15 mouse cellular contexts compared by ENCODE assay signal in the genomic region with DNA sequence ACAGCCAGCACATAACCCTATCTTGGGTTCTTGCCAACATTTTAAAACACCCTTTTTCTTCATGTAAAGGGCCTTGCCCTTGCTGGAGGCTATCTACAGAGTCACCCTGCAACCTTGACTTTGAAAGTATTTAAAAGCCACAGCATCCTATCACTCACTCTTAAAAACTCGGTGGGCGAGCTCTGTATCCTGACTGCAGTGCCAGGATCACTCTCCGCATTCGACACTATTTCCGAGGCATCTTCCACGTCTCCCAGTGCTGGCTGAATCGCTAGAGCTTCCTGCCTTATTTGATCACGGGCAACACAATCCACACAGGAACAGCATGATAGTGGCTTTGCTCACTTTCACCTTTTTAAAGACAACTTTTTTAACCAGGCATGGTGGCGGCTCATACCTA. TPM values are rescaled to one million over a fixed set of nuclear protein-coding genes. Genes with fewer than 3 reads are reported as not detected.
DNase-seq lines count a peak whose midpoint lies in the region; ATAC-seq and TF ChIP-seq lines count a peak whose summit lies in the region.
"Had no signal": no experiment of that assay in that cellular context is flagged by ENCODE, and none has a peak within 500 bp of the region (broad histone marks: within the 10 kb centered on the region; RNA-seq: fewer than 3 reads in every experiment).

No protein-coding gene starts in this region.

- no peaks in the 10 kb centered on the region for H3K27me3 ChIP-seq in heart, embryonic 12.5 days (replicated peaks)
- H3K27me3 ChIP-seq in heart, adult 2 months (ENCODE audit: control insufficient read depth, insufficient read depth, low read length), result no peaks in the 10 kb centered on the region
- H3K27me3 ChIP-seq in kidney, embryonic 16.5 days (ENCODE audit: insufficient read depth, low read length), result no peaks in the 10 kb centered on the region
- no peaks in the 10 kb centered on the region for H3K27me3 ChIP-seq in liver, embryonic 12.5 days (replicated peaks)
- H3K27me3 ChIP-seq: embryonic facial prominence, embryonic 12.5 days; midbrain, embryonic 15.5 days had no signal

- H3K79me2 ChIP-seq in heart, adult 2 months (replicated peaks; ENCODE audit: control insufficient read depth, insufficient read depth, low read length), result peaks cover 11% of the 10 kb centered on the region

- peak overlapping the region; percentile 15 for H3K4me2 ChIP-seq in heart, embryonic 12.5 days
- H3K4me2 ChIP-seq in kidney, embryonic 16.5 days (replicated peaks; ENCODE audit: low read depth, low read length), result no peak overlapping the region
- peak overlapping the region; percentile 44 for H3K4me2 ChIP-seq in liver, embryonic 12.5 days
- H3K4me2 ChIP-seq: embryonic facial prominence, embryonic 12.5 days; midbrain, embryonic 15.5 days had no signal

- H3K4me1 ChIP-seq in heart, embryonic 12.5 days (replicated peaks), result peaks cover 93% of the 10 kb centered on the region
- peaks cover 50% of the 10 kb centered on the region for H3K4me1 ChIP-seq in heart, adult 2 months (ENCODE audit: control insufficient read depth, insufficient read depth, low read length)
- peaks cover 71% of the 10 kb centered on the region for H3K4me1 ChIP-seq in kidney, embryonic 16.5 days (ENCODE audit: insufficient read depth, low read length)
- peaks cover 97% of the 10 kb centered on the region for H3K4me1 ChIP-seq in liver, embryonic 12.5 days

- intact Hi-C loops in heart, adult 2 months (cut with DNase I), result no loop called here

- H3K4me3 ChIP-seq in heart, embryonic 12.5 days, result no peak overlapping the region
- no peak overlapping the region for H3K4me3 ChIP-seq in heart, adult 2 months
- no peak overlapping the region for H3K4me3 ChIP-seq in kidney, embryonic 16.5 days (ENCODE audit: low read length)
- H3K4me3 ChIP-seq in liver, embryonic 12.5 days, result no peak overlapping the region
- H3K4me3 ChIP-seq: embryonic facial prominence, embryonic 12.5 days; limb, embryonic 10.5 days; midbrain, embryonic 15.5 days had no signal

- H3K36me3 ChIP-seq in heart, embryonic 12.5 days, result peaks cover 14% of the 10 kb centered on the region
- 0 out of 2 replicates have a peak, but pooled peaks cover 4% of the 10 kb centered on the region for H3K36me3 ChIP-seq in heart, adult 2 months (ENCODE audit: control insufficient read depth, insufficient read depth, low read length)
- H3K36me3 ChIP-seq in kidney, embryonic 16.5 days (ENCODE audit: insufficient read depth, low read length), result peaks cover 5% of the 10 kb centered on the region; the same call in 1 of the 2 replicates
- peaks cover 21% of the 10 kb centered on the region for H3K36me3 ChIP-seq in liver, embryonic 12.5 days
- H3K36me3 ChIP-seq: midbrain, embryonic 15.5 days had no signal

- H3K27ac ChIP-seq in heart, embryonic 12.5 days (ENCODE audit: poor library complexity, severe bottlenecking), result peak overlapping the region; percentile 94
- no peak overlapping the region for H3K27ac ChIP-seq in heart, adult 2 months
- H3K27ac ChIP-seq in kidney, embryonic 16.5 days (ENCODE audit: low read length), result no peak overlapping the region; the same call in 1 of the 2 replicates
- H3K27ac ChIP-seq in liver, embryonic 12.5 days, result peak overlapping the region; percentile 22
- H3K27ac ChIP-seq: embryonic facial prominence, embryonic 12.5 days; limb, embryonic 10.5 days; midbrain, embryonic 15.5 days had no signal

- ATAC-seq in heart, embryonic 12.5 days (ENCODE audit: insufficient number of reproducible peaks, low FRiP score), result no peak
- ATAC-seq in kidney, embryonic 16.5 days (ENCODE audit: low FRiP score, low TSS enrichment), result no peak
- ATAC-seq in liver, embryonic 12.5 days, result no peak
- ATAC-seq in erythroid progenitor cell, adult 5-6 weeks (replicated peaks; ENCODE audit: low FRiP score, poor library complexity, severe bottlenecking), result no peak
- ATAC-seq: midbrain, embryonic 15.5 days had no signal

- H3K9ac ChIP-seq in heart, embryonic 12.5 days, result no peak overlapping the region
- no peak overlapping the region for H3K9ac ChIP-seq in heart, adult 2 months (ENCODE audit: low read depth, low read length)
- H3K9ac ChIP-seq in kidney, embryonic 16.5 days (replicated peaks; ENCODE audit: low read length), result peak overlapping the region; percentile 38; the same call in 1 of the 2 replicates
- H3K9ac ChIP-seq in liver, embryonic 12.5 days, result 0 out of 2 replicates have a peak overlapping the region, but pooled peaks have one; percentile 7
- H3K9ac ChIP-seq: embryonic facial prominence, embryonic 12.5 days; midbrain, embryonic 15.5 days had no signal

- TF ChIP-seq CTCF in heart, adult 2 months (IDR thresholded peaks at IDR 0.05), result no peak

- TF ChIP-seq POLR2A in heart, adult 2 months (IDR thresholded peaks at IDR 0.05; ENCODE audit: insufficient read depth, low read depth, low read length), result no peak

- no peaks in the 10 kb centered on the region for H3K9me3 ChIP-seq in heart, embryonic 12.5 days (replicated peaks)
- no peaks in the 10 kb centered on the region for H3K9me3 ChIP-seq in kidney, embryonic 16.5 days (ENCODE audit: low read length)
- no peaks in the 10 kb centered on the region for H3K9me3 ChIP-seq in liver, embryonic 12.5 days (replicated peaks)
- H3K9me3 ChIP-seq: embryonic facial prominence, embryonic 12.5 days; limb, embryonic 10.5 days; midbrain, embryonic 15.5 days had no signal

- no peak for DNase-seq in heart, adult 2 months
- no peak for DNase-seq in kidney, adult 8-10 months
- peak; percentile 65 for DNase-seq in brain, adult 2 months (ENCODE audit: low read depth, low spot score)
- DNase-seq: heart, postnatal 36 days; kidney, adult 11 months; kidney, postnatal 25 days; lung, adult 2 months; lung, postnatal 4 days had no signal

- 45% methylated on average over 9 of the region's 9 CpGs for WGBS in heart, embryonic 12.5 days
- 32% methylated on average over 9 of the region's 9 CpGs for WGBS in heart, adult 2 months
- WGBS in kidney, embryonic 16.5 days, result 65% methylated on average over 9 of the region's 9 CpGs
- WGBS in liver, embryonic 12.5 days (ENCODE audit: insufficient replicate concordance), result 56% methylated on average over 9 of the region's 9 CpGs

- no peak for TF ChIP-seq EP300 in heart, adult 2 months (IDR thresholded peaks at IDR 0.05; ENCODE audit: insufficient read depth, low read depth, low read length)

RNA-seq across cellular contexts. Expression of gene Vps37b, which starts 14.1 kb away (rescaled TPM):
- polyA plus RNA-seq in heart, embryonic 12.5 days (2016; fragmentation: Nextera tagmentation; extraction: Ambion mirVana), result 61.9 and 64.4 TPM in 2 replicates
- 10 to 100 TPM; 16.0 to 16.7 TPM for total RNA-seq in heart, adult 2 months (2021)
- 22.7 and 29.4 TPM in 2 replicates for polyA plus RNA-seq in heart, adult 2 months (2012; rRNA removed)
- polyA plus RNA-seq in kidney, embryonic 16.5 days (2015; fragmentation: Nextera tagmentation; extraction: Ambion mirVana), result 40.8 and 41.8 TPM in 2 replicates
- 20.9 and 21.8 TPM in 2 replicates for polyA plus RNA-seq in liver, embryonic 12.5 days (2016; fragmentation: Nextera tagmentation; extraction: Ambion mirVana)
- total RNA-seq in erythroid progenitor cell, adult 5-6 weeks (2015; ENCODE audit: low replicate concordance), result 15.5 TPM in 2 replicates
- total RNA-seq in erythroid progenitor cell, adult 5-6 weeks (2017; ENCODE audit: low replicate concordance), result 7.3 and 9.6 TPM in 2 replicates

RNA-seq across cellular contexts. Expression of gene Hip1r, which starts 44.5 kb away (rescaled TPM):
- 4.8 and 7.5 TPM in 2 replicates for polyA plus RNA-seq in heart, embryonic 12.5 days (2016; fragmentation: Nextera tagmentation; extraction: Ambion mirVana)
- 10 to 100 TPM; 16.3 to 16.7 TPM for total RNA-seq in heart, adult 2 months (2021)
- polyA plus RNA-seq in heart, adult 2 months (2012; rRNA removed), result 7.0 and 7.9 TPM in 2 replicates
- polyA plus RNA-seq in kidney, embryonic 16.5 days (2015; fragmentation: Nextera tagmentation; extraction: Ambion mirVana), result 23.1 and 25.6 TPM in 2 replicates
- 15.2 and 16.7 TPM in 2 replicates for polyA plus RNA-seq in liver, embryonic 12.5 days (2016; fragmentation: Nextera tagmentation; extraction: Ambion mirVana)
- total RNA-seq in erythroid progenitor cell, adult 5-6 weeks (2015; ENCODE audit: low replicate concordance), result 0.84 and 2.2 TPM in 2 replicates
- total RNA-seq in erythroid progenitor cell, adult 5-6 weeks (2017; ENCODE audit: low replicate concordance), result 8.2 and 18.2 TPM in 2 replicates

Comparison
In these comparisons a context has a peak if more than half of its experiments do, and no peak if none do; other contexts are left out.
1. H3K27ac ChIP-seq: peak in heart, embryonic 12.5 days (single experiment) and liver, embryonic 12.5 days (single experiment); none in heart, adult 2 months (single experiment) and kidney, embryonic 16.5 days (single experiment).
2. H3K9ac ChIP-seq: peak in kidney, embryonic 16.5 days (single experiment) and liver, embryonic 12.5 days (single experiment); none in heart, embryonic 12.5 days (single experiment) and heart, adult 2 months (single experiment).